Mouse (Mus musculus): ENCODE measurements at regions not wholly inside any gene's neighbourhood (a gene's known extent, or its start where the extent isn't known, plus 50 kb on each side); places are given as distances from the start of the nearest gene placed in this dataset.

DNA sequence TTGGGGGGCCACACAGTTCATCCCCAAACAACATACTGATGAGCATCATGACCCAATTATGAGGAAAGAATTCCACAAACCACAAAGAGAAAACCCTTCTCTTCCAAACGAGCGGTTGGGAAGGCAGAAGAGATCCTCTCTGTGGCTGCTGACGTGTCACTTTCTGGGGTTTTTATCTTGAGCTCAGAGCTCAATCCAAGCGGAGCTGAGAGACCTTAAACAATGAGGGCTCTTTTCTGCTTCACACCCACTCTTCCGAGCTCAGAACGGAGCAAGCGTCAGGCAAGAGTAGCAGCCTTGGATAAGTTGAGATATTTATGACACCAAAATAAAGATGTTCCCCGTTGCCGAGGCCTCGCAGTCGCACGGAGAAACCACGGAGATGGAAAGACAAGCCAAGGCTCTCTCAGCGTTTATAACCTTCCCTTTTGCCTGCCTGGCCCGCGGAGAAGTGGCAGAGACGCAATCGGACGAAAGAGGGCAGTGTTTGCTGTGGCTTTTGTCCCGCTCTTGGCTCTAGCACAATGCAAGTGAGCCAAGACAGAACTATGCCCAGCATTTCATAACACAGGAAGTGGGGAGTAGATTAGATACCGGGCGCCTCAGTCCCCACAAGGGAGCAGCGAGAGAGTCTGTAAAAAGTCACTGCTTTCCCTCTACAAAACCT is 100.7 kb downstream of the Chic2 start:
- DNase-seq (ENCODE audit: extremely low spot score) = peak; percentile 88

DNA sequence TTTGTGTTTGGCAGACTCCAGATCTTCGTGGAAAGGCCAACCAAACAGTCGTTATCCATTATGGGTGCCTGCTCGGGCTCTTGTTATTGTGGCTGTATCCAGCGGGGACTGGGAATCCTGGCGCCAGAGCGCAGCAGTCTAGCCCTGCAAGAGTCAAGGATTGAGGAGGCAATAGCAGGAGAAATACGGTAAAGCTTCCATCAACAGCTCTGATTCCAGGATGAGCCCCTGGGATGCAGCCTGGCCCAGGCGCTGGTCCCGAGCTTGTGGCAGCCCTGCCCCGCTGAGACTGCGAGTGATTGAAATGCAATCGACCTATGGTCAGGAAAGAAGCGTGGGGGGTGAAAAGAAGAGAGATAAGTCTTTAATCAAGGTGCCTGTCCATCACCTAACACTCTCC is 103.1 kb downstream of the Chic2 start:
- DNase-seq (ENCODE audit: extremely low spot score) = peak; percentile 77

DNA sequence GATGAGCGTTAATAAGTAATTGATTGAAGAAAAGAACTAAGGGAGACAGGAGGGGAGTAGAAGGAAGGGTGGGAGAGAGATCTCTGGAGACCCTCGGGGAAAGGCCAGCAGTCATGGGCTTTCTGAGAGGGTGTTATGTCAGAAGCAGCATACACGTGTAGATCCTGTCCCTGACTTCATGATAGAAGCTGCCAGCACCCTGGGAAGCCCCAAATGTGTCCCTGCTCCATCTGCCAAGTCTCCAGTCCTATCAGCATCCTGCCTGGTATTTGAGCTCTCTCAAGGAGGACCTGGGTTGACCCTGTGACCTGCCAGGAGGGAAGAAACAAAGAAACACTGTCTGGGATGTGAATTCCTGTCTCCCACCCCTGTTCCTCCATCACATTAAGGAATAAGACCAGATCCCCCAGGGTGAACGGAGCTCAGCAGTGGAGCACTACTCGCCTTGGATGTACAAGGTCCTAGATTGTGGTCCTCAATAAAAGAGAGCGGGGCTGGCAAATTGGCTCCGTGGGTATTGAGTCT is 107.1 kb downstream of the Chic2 start:
- peak; percentile 45 for DNase-seq (ENCODE audit: extremely low spot score)

DNA sequence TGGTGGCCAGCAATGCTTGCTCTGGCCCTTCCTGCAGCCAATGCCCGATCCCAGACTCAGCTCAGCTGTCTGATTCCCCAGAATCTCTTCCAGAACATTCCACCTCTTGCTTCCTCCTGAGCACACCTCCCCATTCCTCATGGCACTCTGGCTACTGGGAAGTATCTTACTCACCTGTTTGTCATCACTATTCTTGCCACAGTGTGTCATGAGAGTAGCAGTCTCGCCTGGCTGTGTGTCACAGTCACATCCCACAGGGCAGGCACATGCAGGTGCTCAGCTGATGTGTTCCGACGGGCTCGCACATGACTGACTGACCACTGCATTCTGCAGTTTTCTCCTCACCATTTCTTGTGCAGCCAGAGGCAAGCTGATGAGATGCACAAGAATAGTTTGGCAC is 108.5 kb downstream of the Chic2 start:
- DNase-seq (ENCODE audit: extremely low spot score) = no peak

DNA sequence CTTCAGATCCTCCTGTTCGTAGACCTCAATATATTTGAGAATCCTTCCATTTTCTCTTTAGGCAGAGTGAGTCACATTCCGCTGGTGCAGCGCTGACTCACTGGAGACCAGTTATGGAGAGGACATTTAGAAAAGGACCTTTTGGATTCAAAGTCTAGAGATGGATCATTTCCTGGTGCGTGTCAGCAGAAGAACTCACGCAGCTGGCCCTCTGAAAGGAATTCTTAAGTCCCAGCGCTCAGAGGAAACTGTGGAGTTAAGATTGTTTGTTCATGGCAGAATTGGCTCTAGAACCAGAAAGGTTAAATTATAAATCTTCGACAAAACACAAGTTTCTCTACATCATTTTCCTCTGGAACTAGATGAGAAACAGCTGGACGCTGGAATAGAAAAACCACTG is 108.9 kb downstream of the Chic2 start:
- DNase-seq (ENCODE audit: extremely low spot score) = no peak

DNA sequence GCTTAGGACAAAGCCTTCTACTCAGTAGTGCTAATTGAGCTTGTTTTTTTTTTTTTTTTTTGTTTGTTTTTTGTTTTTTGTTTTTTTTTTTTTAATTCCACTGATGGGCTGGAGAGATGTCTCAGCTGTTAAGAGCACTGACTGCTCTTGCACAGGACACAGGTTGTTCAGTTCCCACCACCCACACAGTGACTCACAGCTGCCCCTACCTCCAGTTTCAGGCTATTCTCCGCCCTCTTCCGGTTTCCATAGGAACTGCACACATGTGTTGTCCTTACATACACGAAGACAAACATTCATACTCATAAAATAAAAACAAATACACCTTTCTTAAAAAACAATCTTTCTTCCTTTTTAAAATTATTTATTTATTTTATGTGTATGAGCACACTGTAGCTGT is 111.3 kb downstream of the Chic2 start:
- no peak for DNase-seq (ENCODE audit: extremely low spot score)

DNA sequence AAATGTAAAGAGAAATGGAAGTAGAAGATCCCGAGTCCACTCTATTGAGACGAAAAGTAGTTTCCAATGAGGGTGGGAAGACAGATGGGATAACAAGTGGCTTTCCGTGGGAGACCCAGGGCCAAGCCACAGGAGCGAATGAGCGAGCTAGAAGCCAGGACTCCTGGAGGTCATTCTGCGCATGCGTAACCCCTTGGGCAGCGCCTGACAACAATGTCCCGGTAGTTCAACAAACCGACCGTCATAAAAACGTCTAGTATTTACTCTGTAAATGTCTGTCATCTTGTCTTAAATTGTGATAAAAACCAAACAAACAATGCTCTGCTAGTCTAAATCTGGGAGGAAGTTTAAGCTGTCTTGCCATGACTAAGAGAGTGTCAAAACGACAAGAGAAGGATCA is 112.4 kb downstream of the Chic2 start:
- DNase-seq (ENCODE audit: extremely low spot score) = no peak

DNA sequence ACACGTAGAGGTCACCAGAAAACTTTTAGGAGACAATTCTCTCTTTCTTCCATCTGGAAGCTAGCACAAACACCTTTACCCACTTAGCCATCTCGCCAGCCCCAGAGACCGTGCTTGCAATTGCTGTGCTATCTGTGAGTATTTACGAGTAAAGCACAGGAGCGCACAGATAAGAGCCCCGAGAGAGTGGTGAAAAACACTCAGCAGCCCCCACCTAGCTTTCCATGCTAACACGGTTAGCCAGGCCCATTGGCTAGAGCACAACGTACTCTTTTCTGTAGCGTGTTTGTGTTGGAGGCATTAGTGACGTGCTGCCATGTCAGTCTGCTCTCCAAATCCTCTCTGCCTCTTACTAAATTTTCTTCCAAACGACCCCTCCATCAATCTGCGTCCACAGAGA is 112.8 kb downstream of the Chic2 start:
- DNase-seq (ENCODE audit: extremely low spot score) = no peak

DNA sequence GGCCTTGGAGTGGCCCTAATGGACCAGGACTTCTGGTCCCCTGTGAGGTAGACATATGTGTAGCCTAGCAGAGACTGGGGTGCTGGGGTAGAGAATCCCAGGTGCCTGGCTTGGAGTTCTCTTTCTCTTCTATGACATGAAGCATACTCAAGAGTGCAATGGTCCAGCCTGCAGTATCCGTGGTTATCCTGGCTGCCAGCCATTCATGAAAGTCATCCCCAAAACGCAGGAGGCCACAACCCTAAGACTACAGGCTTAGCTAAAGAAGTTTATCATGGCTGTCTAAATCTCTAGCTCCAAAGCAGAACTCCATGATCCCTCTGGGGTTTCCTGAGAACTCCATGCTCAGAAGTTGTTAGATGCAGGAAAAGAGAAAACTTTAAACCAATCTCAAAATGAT is 117.0 kb downstream of the Chic2 start:
- DNase-seq (ENCODE audit: extremely low spot score) = no peak

DNA sequence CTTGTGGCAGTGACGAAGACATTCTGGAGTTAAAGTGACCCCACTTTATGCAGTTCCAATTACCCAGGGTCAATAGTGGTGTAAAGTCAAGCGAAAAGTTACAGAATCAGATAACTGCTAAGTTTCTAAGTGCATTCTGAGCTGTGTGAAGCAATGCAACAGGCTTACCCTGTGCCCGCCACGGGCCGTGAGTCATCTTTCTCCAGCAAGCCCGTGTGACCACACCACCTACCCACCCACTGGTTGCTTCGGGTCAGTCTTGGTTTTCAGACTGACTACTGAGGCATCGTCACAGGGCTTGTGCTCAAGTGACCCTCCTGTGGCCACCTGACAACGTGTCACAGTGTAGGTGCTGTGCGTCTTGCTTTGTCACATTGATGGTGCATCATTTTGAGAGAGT is 118.8 kb downstream of the Chic2 start:
- no peak for DNase-seq (ENCODE audit: extremely low spot score)

DNA sequence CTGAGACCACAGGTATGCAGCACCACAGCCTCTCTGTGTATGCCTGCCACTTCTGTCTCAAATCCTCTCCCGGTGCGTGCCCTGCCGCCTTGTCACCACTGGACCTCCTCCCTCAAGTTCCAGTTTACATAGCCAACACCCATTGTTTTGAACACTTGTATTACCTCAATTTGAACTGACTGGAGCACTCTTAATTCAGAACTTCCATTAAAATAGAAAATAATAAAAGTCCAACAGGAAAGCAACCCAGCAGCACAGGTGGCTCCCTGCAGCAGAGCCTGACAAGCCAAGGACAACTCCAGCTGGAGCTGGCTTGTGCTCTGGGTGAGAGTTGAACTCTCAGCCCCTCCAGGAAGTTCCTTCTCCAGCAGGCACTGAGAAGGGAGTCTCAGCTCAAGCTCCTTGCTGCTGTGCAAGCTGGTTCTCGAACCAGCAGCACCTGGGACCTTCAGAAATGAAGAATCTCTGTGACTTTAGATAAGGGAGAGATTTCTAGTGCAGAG is 120.5 kb downstream of the Chic2 start:
- DNase-seq (ENCODE audit: extremely low spot score) = no peak

DNA sequence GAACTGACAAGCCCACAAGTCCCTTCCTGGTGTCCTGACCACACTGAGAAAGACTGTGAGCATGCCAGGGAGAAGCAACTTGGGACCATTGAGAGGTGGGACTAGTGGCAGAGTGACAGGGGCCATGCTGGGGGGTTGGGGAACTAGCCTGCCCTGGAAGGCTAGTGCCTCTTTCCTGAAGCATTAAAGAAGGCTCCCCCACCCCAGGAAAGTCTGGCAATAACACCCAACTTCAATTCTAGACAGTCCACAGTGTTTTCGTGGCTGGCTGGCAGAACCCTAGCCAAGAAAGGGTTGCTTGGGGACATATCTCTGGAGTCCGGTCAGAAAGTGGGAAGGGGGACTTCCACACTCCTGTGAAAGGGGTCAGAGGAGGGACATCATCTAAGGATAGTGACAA is 121.2 kb downstream of the Chic2 start:
- DNase-seq (ENCODE audit: extremely low spot score) = no peak

DNA sequence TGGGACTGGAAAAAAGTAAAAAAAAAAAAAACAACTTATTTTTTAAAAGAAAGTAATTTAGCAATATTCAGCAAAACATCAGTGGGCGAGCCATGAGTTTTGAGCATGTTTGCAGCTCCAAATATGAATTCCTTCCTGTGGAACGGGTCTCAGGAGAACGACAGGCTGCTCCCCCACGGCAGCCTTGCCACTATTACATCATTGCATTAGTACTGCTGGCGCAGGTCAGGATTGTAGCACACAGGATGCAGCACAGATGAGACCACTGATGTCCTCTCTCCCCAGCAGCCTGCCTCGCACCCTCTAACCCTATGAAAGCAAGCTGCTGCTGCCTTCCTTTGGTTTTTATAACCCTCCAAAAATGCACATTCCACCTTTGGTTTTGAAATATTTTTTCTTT is 121.7 kb downstream of the Chic2 start:
- no peak for DNase-seq (ENCODE audit: extremely low spot score)

DNA sequence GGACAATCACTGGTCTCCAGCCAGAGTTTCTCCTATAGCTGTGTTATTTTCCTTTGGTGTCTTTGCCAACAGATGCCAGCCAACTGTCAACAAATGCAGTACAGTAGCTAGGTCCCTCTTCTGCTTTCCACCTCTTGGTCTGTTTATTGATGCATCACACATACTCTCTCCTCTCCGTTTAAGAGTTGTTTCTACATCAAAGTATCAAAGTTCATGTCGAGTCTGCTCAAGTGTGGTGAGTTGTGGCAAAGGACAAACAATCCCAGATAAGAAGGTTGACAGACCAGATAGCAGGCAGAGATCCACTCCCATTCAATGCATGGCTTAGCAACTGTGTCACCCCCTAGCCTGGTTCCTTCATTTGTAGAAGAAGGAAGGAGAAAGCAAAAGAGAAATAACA is 123.6 kb downstream of the Chic2 start:
- no peak for DNase-seq (ENCODE audit: extremely low spot score)

DNA sequence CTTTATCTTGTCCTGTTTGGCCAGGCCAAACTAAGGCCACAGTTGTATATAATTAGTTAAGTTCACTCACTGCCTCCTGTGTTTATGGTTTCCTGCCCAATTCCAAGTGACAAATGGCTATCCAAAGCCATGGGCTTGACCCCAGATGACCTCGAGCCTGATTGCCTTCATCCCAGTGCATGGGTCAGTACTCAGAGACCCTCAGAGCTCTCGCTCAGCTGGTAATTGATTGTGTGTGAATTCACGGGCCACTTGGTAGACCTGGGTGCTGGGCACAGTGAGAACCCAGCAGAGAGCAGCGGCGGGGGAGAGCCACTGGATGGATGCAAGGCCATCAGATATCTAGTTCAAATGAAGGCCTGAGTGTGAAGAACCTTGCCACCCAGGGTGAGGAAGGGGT is 124.1 kb downstream of the Chic2 start:
- peak; percentile 76 for DNase-seq (ENCODE audit: extremely low spot score)

DNA sequence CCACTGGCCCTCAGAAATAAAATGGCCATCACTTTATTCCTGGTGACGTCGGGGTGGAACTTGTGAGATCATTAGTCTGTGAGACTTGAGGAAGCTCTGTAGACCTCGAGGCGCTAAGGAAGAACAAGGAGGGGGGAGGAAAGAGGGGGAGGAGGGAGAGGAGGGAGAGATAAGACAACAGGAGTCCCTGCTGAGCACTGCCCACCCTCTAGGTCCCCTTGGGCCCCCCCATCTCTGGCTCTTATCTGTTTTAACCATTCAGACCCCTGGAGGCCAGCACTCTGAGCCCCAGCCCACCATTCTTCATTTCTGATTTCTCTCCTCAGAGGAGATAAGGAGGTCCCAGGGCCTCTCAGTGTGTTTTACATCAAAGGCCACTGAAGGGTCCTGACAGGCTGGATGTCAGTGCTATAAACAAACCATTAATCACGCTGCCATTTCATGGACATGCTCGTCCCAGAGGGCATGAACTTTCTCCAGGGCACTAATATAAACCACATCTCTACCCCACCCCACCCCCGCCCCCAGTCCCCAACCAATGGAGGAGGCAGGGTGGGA is 139.0 kb downstream of the Chic2 start:
- peak; percentile 77 for DNase-seq (ENCODE audit: extremely low spot score)

DNA sequence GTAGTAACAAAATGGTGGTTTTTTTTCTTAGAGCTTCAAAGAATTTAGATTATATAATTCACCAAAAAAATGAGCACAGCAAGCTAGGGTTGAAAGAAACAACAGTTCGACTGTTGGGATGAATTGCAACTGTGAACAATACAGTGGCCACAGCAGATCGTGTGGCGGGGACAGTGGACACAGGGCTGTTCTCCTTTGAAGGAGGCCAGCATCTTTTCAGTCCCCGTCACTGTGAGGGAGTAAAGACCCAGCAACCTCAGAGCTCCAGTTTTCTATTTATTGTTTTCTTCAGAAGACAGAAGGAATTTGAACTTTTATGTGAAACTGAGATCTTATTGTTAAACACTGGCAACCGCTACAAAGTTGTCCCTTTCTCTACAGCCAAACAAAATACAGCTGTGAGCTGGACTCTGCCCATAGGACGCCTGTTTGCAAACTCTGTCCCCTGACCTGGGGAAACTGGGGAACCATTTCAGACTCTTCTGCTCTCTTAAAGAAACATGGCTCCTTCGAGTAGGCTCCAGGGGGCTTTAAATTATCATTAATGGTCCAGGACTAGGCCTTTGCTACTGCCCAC is 139.6 kb downstream of the Chic2 start:
- DNase-seq (ENCODE audit: extremely low spot score) = no peak

DNA sequence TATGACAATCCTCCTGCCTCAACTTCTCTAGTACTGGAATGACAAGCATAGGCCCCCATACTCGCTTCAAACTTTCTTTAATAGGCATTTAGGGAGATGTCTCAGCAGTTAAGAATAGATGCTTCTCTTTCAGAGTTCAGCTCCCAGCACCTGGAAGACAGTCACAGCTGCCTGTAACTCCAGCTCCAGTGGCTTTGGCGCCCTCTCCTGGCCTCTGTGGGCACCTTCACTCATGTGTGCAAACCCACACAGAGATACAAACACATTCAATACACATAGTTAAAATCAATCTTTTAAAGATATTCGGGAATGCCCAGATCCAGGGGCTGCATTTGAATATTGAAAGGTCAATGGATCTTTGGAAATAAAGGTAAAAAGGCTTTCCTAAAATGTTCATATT is 140.2 kb downstream of the Chic2 start:
- DNase-seq (ENCODE audit: extremely low spot score) = no peak

DNA sequence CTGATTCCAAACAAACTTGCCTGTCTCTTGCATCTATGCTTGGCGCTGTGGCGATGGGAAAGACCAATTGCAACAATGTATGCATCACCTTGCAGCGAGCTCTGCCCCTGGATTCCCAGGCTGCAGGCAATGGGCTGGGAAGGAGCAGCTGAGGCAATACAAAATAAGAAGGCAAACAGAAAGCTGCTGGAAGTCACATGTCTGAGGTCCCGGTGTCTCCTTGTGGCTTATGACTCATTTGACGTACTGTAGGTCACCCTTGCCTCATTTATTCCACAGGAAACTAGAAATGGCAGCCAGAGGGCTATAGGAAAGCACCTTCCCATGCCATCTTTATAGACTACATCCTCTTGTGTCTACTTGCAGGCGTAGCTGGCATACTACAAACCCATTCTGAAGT is 140.9 kb downstream of the Chic2 start:
- no peak for DNase-seq (ENCODE audit: extremely low spot score)

DNA sequence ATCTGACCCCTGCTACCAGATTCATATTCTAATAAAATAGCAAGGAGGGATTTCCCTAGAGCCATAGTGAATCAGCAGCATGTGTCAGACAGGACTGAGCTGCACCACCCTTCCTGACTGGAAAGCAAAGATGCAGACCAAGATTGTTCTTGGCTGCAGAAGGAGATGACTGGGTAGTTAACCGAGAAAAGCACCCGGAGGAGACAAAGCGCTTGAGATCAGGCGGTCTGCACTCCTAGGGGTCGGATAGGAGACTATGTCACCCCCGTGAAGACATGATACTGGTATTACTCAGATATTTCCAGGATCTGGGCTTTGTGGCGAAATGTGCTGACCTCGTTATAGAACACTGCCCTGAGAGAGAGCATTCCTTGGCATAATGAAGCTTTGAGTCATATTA is 147.4 kb downstream of the Chic2 start:
- no peak for DNase-seq (ENCODE audit: extremely low spot score)

DNA sequence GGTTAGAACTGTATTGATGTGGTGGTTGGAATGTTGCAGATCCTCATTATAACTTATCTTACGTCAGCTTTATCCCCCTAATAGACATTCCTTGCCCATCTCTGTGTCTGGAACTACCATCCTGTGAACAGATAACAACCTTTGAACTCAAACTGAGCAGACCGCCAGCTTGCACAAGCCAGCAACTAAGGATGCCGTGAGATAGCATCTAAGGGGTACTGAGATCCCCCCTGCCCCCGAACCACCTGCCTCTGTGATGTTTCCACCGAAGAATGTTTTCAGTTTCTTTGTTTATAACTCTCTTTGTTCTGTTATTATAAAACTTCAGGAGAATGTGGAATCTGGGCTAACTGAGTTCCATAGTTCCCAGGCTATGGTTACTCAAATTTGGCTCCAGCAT is 151.3 kb downstream of the Chic2 start:
- no peak for DNase-seq (ENCODE audit: extremely low spot score)

DNA sequence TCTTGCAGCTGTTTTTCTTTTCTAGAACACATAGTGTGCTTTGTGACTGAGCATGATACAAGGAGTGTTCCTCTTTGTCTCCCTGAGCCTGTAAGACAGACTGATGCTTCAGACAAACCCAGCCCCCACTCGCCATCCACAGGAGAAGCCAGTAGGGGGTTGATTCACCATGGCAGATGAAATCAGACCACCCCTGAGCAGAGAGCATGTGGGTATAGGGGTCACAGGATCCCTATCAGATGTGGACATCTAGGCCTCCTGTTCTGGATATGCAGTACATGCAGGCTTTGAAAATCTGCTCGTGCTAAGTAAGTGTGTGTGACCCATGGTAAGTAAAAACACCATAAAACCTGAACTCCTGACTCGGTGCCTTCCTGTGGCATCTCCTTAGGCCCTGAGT is 153.0 kb downstream of the Chic2 start:
- DNase-seq (ENCODE audit: extremely low spot score) = peak; percentile 27

DNA sequence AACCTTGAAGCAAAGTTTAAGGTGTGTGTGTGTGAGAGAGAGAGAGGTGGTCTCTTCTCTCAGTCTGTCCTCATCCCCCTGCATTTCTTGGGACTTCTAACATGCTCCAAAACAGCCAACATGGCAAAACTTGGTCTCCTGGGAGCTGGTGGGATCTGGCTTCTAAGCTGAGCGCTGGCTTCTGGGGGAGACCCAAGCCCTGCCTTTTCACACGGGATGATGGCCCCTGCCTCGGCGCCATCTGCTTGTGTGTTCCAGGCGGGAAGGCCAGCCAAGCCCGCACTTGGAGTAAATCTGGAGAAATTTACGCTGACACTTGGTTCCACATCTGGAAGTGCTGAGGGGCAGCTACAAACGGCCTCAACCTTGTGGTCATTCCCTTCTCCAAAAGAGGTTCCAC is 155.6 kb downstream of the Chic2 start:
- DNase-seq (ENCODE audit: extremely low spot score) = no peak

Data from embryo, embryonic 9.5 days (tissue).